Mouse (Mus musculus): ENCODE measurements around the gene Bbs9. TPM values are rescaled to one million over a fixed set of nuclear protein-coding genes. Genes with fewer than 3 reads are reported as not detected.

Gene Bbs9
- 1.5 and 2.2 TPM in 2 replicates for polyA plus RNA-seq (2012)

GRCm38 (mm10) chr9:22475424-22475868 is at the start of gene Bbs9:
Gene Bbs9 (plus strand): TSS chr9:22475715.

DNA sequence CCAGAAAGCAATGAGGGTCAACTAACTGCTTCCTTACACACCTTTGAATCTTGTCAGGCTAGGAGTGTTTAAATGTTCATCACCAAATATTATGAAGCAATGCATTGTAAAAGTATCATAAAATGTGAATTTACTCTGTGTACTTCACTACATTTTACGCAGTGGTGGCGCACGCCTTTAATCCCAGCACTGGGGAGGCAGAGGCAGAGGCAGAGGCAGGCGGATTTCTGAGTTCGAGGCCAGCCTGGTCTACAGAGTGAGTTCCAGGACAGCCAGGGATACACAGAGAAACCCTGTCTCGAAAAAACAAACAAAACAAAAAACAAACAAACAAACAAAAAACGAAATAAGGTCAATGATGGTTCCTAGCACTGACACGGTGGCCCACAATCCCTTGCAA is 21.5 kb upstream of the Bbs9 start, which contains the start of gene Gm17545:
TSS of gene Gm17545 (plus strand) at position 301 of the 400 bp plus-strand sequence.

DNA sequence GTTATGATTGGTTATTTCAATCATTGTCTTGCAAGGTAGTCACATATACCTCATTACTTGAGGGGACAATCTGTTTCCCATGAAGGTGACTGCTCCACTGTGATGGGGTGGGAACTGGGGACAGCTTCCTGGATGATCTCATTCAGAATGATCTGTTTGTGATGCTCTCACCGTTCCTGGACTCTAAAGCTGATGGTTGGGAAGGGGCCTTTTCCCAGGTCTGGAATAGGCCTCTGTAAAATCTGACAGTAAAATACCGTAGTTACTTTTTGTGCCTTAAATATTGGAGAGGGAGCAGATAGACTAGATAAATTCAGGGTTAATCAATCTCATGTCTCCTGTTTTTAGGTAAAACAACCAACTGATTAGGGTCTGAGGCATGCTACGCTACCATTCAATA is 5.9 kb upstream of the Bbs9 start, which contains the start of gene Rp9:
TSS of gene Rp9 (minus strand) at position 101 of the 400 bp plus-strand sequence.

Other genes starting within 250 kb of the Bbs9 start
- gene Zfp599, start 215.8 kb upstream of the Bbs9 start, polyA plus RNA-seq (2012): 0.05 and 0.14 TPM in 2 replicates
- 1.4 and 2.7 TPM in 2 replicates for gene Zfp810, start 168.1 kb upstream of the Bbs9 start, polyA plus RNA-seq (2012)
- 3.3 and 4.0 TPM in 2 replicates for gene Anln, start 86.5 kb upstream of the Bbs9 start, polyA plus RNA-seq (2012)
- gene 9530077C05Rik, start 64.2 kb upstream of the Bbs9 start, polyA plus RNA-seq (2012): 0.70 and 1.1 TPM in 2 replicates
- gene Gm17545, start 21.4 kb upstream of the Bbs9 start, polyA plus RNA-seq (2012): not detected in 2 replicates
- gene Rp9, start 6.0 kb upstream of the Bbs9 start, polyA plus RNA-seq (2012): 97.3 and 120 TPM in 2 replicates

Data from megakaryocyte-erythroid progenitor cell, adult 5 weeks (primary cell).